Mouse (Mus musculus): ENCODE data around the gene Vegfb.

Vegfb gene

DNA sequence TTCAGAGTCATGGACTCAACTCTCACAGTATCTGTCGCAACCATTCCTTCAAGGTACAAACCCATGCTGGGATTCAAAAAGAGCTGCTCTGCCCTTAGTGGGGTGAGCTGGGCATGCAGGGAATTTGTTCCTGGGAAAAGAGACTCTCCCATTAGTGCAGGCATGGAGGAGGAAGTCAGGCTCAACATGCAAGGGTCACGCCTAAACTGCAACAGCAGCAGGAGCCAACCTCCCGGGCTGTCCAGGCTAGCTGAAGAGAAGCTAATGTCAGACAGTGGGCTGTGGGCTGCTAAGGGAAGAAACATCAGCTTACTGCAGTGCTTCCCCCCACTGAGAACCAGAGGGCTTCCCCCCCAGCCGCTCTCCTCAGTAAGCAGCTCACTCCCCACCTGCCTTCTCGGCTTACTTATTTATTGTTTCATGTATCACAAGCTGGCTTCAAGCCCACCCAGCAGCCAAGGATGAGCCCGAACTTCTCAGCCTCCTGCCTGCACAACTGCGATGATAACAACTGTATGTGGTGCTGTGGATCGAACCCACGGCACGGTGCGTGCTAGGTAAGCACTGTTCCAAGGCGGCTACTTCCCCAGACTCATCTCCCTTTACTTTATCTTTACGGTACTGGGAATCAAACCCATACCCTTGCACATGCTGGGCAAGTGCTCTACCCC, 15.1 kb downstream of the Vegfb start:
- DNase-seq: no peak

DNA sequence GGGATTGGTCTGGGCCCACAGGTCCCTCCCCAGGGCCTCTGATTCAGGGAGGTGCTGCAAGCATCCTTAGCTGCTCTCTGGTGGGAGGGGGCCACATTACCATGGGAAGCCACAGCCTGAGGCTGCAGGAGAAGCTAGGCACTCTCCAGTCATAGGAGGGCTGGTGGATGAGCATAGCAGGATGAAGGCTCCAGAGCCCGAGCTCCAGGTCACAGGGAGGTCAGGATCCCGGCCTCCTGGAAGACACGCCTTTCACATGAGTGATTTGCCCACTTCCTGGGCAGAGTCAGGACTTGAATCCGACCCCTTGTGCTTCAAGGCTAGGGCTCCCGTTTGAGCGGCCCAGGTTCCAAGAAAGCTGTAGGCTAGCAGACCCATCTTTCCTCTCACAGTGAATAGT, 15.8 kb downstream of the Vegfb start:
- DNase-seq: no peak

DNA sequence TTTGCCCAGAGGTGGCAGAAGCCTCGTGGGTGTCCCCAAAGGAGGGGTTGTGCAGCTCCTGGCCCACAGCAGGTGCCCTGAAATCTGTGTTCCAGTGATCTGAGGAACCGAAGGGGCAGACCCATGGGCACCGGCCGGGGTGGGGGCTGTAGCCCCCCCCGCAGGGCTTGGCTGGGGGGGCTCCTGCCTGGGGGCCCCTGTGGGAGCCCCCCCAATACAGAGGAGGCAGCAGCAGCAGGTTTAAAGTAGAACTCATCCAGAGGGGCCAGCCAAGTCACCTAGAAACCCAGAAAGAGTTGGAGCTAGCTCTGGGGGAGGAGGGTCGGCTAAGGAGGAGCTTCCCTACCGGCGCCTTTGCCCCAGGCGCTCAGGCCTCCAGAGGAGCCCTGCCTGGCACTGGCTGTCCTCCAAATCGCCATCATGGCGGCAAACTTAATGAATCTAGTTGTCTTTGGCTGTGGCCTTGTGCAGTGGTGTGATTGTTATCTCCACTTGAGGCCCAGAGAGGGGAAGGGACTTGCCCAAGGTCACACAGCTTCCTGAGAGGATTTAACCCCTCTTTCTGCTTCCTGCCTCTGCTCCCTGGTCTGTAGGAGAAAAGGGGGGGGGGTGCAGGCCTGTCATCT, 16.9 kb downstream of the Vegfb start:
- DNase-seq: no peak

DNA sequence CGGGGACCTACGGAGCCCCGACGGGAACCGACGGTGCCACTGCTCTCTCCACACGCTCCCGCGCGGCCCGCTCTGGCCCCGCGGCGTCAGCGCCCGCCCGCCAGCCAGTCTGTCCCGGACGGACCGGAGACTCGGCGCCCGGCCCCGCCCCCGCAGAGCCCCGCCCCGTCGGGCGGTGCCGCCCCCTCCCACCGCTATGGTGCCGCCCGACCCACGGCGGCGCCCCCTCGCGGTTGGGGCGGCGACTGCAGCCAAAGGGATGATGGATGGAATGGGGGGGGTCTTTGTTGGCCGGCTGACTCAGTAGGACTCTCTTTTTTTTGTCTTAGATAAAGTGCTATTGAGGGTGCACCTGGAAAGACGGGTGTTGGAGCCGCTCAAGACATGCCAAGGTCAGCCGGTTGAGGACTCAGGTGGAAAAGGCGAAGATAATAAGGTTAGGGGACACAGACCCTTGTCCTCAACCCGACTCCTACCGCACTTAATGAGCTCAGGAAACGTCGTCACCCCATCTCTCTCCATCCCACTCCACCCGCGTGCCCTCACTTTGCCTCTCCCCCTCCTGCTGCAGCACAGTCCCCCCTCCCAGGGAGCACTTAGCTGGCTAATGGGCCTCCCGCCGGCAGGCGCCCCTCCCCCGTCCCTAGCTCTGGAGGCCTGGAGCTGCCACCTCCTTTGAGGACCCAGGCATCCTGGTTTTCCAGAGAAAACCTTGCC, 17.6 kb downstream of the Vegfb start:
- peak; percentile 83 to 88 for DNase-seq

DNA sequence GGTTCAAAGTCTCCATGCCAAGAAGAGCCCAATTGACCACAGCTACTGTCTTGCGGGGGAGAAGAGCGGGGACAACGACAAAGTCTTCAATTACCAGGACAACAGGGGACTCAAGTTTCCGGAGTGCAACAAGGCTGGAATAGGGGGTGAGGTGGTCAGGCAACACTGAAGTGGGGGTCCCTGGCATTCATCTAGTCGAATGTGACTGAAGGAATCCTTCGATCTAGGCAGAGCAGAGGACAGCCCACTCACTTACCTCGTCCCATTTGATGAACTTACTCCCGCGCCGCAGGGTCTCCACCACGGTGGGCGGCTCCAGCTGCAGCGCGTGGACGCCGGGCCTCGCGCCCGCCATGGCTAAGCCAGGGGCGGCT, 18.2 kb downstream of the Vegfb start:
- DNase-seq: no peak

DNA sequence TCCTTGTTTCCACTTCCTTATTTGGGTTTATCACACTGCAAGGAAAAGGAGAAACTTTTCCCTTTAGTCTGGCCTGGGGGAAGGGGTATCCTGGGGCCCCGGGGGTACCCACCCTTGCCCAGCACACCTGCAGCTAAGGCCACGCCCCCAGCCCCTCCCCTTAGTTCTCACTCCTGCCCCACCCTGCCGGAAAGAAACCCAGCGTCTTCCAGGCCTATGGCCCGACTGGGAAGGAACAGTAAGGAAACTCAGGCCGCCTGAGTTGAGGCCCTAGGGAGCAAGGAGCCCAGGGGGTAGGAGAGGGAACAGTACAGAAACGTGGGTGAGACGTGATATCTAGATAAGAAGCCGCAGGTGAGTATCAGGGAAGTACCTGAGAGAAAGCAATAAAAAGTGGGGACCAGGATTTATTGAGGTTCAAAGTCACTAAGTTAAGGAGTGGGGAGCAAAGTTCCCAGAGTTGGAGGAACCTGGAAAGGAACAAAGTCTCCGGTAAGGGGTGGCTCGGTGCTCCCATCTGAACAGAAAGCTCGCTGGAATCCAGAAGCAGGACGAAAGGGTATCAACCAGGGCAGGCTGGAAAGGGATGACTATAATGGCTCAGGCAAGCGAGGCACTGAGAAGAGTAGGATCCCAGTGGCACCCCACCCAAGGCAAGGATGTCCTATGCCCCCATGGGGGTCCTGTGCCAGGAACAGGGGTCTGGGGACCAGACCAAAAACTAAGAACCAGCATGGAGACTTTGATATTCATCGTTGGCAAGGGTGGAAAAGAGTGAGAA, 18.8 kb downstream of the Vegfb start:
- peak; percentile 30 to 36 for DNase-seq

DNA sequence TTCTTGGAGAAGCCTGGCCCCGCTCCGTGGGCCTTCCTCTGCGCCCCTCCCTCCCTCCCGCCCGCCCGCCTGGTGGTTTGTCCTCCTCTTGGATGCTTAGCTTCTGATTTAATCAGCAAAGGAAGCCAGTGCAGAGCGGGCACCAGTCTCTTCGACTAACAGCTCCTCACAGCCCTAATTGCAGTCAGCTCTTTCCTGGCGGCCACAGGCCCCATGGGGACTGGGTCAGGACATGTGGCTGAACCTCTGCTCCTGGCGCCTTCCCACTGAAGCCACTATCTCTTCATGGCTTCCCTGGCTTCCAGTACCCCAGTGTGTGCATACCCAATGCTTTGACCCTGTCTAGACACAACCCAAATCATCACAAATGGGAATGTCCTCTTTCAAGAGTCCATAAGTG, 31.0 kb downstream of the Vegfb start:
- DNase-seq: no peak

DNA sequence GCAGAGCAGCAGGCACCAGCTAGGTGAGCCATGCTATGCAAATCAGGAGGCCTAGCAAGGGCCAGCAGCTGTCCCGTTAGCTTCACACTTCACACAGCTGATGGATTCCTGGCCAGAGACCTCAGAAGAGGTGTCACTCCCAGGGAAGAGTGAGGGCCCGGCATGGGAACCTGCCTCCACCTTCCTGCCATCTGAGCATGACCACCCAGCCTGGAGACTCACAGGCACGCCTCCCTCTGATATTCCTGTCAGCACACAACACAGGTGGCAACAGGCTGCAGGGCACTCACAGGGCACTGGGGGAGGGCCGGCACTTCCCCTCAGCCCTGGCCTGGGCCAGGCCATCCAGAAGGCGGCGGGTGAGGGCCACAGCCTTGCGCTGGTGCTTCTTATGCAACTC, 32.0 kb downstream of the Vegfb start:
- no peak for DNase-seq

DNA sequence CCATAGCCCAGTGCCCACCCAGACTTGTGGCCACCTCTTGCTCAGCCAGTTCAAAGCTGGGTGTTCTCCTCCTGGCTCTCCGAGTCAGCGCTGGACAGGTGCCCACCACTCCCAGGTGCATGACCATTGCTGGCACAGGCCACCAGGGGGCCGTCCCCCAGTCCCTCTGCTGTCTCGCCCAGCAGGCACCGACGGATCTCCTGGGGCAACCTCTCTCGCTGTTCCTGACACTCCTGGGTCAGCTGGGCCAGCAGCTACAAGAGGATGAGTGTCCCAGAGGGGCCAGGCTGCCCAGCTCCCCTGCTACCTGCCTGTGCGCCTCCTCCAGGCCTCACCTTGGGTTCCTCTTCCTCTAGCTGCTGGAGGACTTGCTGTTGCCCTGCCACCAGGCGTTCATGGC, 33.4 kb downstream of the Vegfb start:
- DNase-seq: peak; percentile 43 to 50

DNA sequence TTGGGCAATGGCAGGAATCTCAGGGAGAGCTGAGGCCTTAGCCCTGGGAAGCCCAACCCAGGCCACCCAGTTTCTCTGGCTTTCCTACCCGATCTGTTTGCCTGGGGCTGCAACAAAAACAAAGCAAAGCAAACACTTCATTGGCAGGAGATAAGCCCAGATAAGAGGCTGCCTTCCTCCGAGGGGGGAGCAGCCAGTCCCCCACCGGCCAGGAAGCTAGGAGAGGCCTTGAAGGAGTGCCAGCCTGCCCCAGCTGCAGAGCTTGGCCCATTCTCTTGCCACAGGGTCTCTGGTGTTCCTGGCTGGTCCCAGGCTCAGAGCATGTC, 34.8 kb downstream of the Vegfb start:
- no peak for DNase-seq

DNA sequence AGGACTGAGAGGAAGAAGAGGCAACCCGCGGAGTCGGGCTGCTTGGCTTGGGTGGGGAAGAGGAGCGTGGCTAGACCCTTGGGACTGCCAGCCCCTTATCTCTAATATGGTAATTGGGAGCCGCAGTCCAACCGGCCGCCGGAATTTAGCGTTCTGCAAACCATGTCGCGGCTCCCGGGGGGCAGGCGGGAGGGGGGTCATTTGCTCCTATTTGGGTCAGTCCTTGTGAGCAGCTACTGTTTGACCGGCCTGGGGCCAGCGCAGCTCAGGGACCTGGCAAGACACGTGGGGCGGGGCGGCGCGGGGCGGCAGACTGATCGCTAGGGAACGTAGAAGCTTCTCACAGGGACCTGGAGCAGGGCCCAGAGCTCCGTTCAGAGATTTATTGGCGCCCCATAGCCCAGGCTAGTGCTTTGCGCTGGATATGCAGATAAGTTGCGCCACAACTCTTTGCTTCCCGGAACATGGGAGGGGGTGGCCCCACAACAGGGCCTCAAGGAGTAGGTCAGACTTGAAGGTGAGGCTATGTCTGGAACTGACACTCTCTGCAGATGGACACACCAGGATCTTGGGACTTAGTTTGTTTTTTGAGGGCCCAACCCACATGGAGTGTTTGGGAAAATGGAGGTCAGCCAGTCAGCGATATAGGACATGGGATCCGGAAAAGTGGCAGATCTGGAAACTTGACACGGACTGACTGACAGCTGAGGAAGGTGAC, 35.3 kb downstream of the Vegfb start:
- peak; percentile 41 to 48 for DNase-seq

DNA sequence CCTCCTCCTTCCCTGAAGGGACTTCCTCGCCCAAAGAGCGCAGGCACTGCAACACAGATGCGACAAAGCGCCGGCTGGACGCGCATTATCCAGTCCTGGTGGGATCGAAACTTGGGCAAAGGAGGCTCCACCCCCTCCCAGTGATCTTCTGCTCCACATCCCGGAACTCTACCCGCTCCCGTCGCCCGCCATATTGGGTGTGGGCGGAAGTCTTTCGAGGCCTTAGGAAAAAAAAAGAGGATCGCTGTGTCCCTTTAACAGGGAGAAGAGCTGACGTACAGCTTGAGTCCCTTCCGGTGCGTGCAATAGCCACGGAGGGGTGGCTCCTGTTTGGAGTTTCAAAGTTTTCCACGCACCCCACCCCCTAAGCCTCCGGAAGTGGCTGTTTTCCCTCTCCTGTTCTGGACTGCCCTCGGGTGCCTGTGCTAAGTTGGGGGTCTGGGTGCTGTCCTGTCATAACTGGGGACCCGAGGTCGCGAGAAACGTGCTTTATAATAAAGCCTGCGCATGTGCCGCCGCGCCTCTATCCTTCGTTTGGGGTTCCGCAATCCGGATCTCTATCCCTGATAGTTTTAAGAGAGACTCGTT, 36.0 kb downstream of the Vegfb start:
- DNase-seq: peak; percentile 64 to 68

DNA sequence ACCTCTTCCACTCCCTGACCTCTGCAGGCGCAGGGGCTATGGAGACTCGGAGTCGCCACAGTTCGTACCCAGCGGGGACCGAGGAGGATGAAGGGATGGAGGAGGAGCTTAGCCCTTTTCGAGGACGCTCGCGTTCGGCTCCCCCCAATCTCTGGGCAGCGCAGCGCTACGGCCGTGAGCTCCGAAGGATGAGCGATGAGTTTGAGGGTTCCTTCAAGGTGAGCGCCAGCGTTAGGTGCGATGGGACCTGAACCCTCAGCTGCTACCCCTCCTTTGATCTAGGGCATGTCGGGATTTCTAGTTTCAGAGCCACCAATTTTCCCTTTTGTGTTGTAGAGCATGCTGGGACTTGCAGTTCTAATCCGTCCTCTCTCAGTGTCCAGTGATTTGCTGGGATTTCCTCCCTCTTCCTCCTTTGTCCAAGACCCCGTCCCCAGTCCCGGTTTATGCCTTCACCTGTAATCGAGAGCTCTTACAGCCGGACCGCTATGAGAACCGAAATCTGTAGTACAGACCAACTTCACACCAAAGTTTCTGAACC, 36.8 kb downstream of the Vegfb start:
- DNase-seq: peak in 1 of 2 experiments; percentile 29

DNA sequence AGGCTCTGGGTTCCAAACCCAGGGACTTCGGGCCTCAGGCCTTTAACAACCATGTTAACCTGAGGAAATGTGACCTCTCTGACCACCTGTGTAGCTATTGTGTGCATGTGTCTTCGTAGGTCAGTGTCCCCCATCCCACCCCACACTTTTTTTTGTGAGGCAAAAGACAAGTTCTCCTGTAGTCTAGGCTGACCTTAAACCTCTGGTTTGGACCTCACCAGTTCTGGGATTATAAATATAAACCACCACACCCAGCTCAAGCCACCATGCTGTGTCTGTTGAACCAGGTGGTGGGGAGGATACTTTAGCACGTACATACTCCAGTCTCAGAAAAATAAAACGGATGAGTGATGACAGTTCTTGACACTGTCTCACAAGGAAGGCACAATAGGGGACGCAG, 37.5 kb downstream of the Vegfb start:
- DNase-seq: no peak

DNA sequence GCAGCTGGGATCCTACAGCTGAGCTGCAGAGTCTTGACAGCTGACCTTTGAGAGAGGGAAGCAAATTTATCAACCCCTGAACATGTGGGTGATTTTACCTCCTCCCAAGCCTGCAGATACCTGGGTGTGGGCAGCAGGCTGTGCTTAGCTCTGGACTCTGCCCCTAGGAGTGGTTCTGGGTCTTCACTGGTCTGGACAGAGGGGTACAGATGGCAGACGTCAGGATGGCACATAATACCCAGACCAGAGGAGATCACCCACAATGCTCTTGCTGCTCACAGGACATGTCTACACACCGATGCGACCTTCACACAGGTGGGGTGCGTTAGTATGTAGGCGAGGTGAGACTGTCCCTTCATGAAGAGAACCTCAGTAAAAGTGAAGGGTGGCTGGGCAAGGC, 37.9 kb downstream of the Vegfb start:
- no peak for DNase-seq

DNA sequence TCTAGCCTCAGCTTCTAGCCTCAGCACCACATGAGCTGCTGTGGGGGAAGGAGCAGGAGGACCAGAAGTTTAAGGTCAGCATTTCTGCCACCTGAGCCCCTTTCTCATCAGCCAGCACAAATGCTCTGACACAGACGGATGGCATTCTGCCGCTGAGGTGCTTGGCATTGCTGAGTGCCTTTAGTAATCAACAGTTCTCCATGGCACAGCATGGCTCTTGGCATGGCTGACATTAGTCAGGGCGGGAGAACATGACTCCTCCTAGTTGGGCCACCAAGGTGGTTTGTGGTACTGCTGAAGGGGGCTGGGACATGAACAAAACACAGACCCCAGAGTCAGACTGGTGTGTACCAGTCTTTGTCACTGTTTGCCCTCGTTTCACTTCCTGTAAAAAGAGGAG, 39.3 kb downstream of the Vegfb start:
- DNase-seq: no peak

DNA sequence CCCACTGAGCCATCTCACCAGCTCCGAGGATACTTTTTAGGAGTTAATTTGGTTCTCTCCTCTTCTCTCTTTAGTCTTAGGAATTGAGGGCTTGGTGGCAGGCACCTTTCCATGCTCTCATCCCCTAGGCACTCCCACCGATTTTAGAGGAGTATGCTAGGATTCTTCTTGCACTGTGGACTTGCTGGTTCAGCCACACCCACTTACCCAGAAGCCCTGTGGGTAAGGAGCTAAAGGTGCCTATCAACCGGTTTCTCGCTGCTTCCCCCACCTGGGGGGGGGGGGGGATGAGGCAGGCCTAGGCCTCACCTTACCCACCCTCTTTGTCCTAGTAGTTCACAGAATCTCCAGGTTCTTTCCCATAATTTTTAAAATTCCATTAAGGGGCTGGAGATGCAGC, 39.7 kb downstream of the Vegfb start:
- no peak for DNase-seq

DNA sequence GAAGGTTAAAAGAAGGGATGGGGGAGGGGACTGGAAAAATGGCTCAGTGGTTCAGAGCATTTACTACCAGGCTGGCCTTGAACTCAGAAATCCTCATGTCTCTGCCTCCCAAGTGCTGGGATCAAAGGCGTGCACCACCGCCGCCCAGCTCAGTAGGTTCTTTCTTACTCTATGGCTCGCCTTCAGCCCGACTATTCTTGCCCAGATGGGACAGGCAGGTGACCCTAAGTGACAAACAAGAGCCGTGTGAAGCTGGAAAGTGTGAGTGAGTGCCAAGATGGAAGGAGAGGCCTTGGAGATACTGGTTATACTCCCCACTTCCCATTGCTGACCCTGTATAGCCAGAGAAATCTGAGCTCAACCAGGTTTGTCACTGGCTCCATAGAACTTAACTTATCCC, 43.7 kb downstream of the Vegfb start:
- no peak for DNase-seq

DNA sequence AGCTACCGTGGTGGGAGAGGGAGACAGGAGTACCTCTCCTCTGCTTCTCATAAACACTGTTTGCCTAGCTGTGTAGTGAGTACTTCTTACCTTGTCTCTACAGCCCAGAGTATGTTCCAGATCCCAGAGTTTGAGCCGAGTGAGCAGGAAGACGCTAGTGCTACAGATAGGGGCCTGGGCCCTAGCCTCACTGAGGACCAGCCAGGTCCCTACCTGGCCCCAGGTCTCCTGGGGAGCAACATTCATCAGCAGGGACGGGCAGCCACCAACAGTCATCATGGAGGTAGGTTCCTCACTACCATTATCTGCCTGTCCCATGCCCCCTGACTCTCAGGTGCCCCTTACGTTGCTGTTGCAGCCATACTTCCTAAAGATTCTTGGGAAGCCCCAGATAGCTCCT, 44.7 kb downstream of the Vegfb start:
- no peak for DNase-seq

DNA sequence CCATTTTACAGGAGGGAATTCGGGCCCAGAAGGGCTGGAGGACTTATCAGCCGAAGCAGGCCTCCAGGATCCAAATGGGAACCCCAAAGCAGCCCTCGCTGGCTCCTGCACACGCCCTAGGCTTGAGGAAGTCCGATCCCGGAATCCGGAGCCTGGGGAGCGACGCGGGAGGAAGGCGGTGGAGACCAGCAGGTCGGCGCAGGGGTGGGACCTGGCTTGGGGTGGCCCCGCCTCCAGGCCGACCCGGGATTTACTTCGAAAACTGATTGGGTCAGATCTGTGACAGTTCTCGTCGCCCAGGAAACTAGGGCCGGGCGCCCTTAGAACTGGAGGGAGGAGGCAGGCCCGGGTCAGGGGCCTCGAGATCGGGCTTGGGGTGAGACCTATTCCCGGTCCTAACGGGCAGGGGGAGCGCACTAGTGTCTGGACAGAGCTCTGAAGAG, 45.2 kb downstream of the Vegfb start, which contains the start of gene Gpr137:
Gpr137 (minus strand) TSS at position 232 of the 443 bp plus-strand sequence.
- DNase-seq: peak; percentile 90 to 91

DNA sequence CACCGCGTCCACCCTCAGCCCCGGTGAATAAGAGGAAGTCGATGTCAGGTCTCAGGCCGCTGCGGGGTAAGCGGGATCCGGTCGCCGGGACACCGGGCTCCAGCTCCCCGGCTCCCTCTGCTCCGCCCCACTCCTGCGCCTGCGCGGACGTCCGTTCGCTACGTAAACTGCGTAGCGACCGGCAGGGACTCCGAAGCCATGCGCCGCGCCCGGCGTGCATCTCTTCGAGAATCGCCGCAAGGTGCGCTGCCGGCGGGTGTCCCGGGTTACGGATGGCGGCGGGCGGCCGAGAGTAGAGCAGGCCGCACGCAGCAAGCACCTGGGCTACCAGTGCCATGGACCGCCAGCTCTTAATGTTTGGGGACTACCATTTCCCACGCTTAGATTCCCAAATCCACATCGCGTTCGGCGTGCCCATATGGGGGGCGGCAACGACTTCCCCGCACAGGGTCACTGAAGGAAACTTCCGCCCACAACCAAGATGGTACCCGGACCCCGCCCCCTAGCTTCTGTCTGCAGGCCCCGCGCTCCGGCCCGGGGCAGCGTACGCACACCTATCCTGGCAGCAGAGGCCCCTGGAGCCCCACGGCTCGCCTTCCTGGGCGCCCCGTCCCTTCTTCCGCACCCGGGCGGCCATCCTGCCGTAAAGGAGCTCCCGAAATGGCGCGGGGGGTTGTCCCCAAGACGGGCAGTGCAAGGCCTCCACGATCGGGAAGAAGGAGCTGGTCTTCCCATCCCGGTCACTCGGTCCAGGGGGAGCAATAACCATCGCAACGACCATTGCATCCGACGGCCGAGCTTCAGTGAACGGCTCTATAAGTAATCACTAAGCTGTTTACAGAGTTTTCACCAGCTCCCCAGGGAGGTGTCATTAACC, 45.8 kb downstream of the Vegfb start, which contains the start of gene Bad:
Bad (plus strand) TSS at position 490 of the 877 bp plus-strand sequence.
- DNase-seq: peak; percentile 96 to 98
